Comparison of ENCODE assay signal across 12 mouse cellular contexts in genomic region chr19:45574339-45574898, GRCm38 (mm10). TPM values are rescaled to one million over a fixed set of nuclear protein-coding genes. Genes with fewer than 3 reads are reported as not detected.
DNase-seq lines count a peak whose midpoint lies in the region; ATAC-seq and TF ChIP-seq lines count a peak whose summit lies in the region.
"Had no signal": no experiment of that assay in that cellular context is flagged by ENCODE, and none has a peak within 500 bp of the region (broad histone marks: within the 10 kb centered on the region; RNA-seq: fewer than 3 reads in every experiment).

No protein-coding gene starts in this region.

- TF ChIP-seq CTCF in spleen, adult 2 months (IDR thresholded peaks at IDR 0.05; ENCODE audit: extremely low read depth, insufficient read depth, insufficient read length, insufficient replicate concordance), result no peak

- peaks cover 35% of the 10 kb centered on the region for H3K4me1 ChIP-seq in kidney, embryonic 15.5 days
- H3K4me1 ChIP-seq in spleen, adult 2 months (ENCODE audit: control insufficient read depth, insufficient read depth, insufficient read length), result peaks cover 20% of the 10 kb centered on the region
- H3K4me1 ChIP-seq in embryonic facial prominence, embryonic 12.5 days, result peaks cover 39% of the 10 kb centered on the region
- no peaks in the 10 kb centered on the region for H3K4me1 ChIP-seq in neural tube, embryonic 14.5 days (ENCODE audit: control insufficient read depth, insufficient read depth, low read length)
- peaks cover 15% of the 10 kb centered on the region for H3K4me1 ChIP-seq in midbrain, embryonic 13.5 days (replicated peaks)

- TF ChIP-seq POLR2A in spleen, adult 2 months (IDR thresholded peaks at IDR 0.05; ENCODE audit: low read depth, low read length), result no peak

- ATAC-seq in kidney, embryonic 15.5 days (replicated peaks; ENCODE audit: low FRiP score), result no peak
- no peak for ATAC-seq in embryonic facial prominence, embryonic 12.5 days (ENCODE audit: insufficient number of reproducible peaks, insufficient read depth, low FRiP score, low TSS enrichment)
- ATAC-seq in neural tube, embryonic 14.5 days (ENCODE audit: low read depth), result no peak
- no peak for ATAC-seq in midbrain, embryonic 13.5 days

- no peak overlapping the region for H3K4me3 ChIP-seq in kidney, embryonic 15.5 days (replicated peaks)
- H3K4me3 ChIP-seq in spleen, adult 2 months (ENCODE audit: extremely low read depth, insufficient read depth, insufficient read length), result no peak overlapping the region
- no peak overlapping the region for H3K4me3 ChIP-seq in embryonic facial prominence, embryonic 12.5 days
- no peak overlapping the region for H3K4me3 ChIP-seq in neural tube, embryonic 14.5 days (ENCODE audit: low read depth, low read length)
- no peak overlapping the region for H3K4me3 ChIP-seq in midbrain, embryonic 13.5 days (replicated peaks)
- H3K4me3 ChIP-seq: embryonic facial prominence, embryonic 15.5 days; heart, embryonic 12.5 days had no signal

- no peak overlapping the region for H3K9ac ChIP-seq in kidney, embryonic 15.5 days
- H3K9ac ChIP-seq in embryonic facial prominence, embryonic 12.5 days, result no peak overlapping the region
- no peak overlapping the region for H3K9ac ChIP-seq in neural tube, embryonic 14.5 days (replicated peaks; ENCODE audit: low read depth, low read length)
- no peak overlapping the region for H3K9ac ChIP-seq in midbrain, embryonic 13.5 days (replicated peaks)
- H3K9ac ChIP-seq: embryonic facial prominence, embryonic 15.5 days; heart, embryonic 12.5 days; hindbrain, embryonic 14.5 days had no signal

- no peak overlapping the region for H3K4me2 ChIP-seq in kidney, embryonic 15.5 days
- H3K4me2 ChIP-seq in embryonic facial prominence, embryonic 12.5 days (replicated peaks), result no peak overlapping the region
- no peak overlapping the region for H3K4me2 ChIP-seq in neural tube, embryonic 14.5 days (ENCODE audit: low read depth, low read length)
- H3K4me2 ChIP-seq in midbrain, embryonic 13.5 days (replicated peaks), result no peak overlapping the region
- H3K4me2 ChIP-seq: embryonic facial prominence, embryonic 15.5 days; hindbrain, embryonic 14.5 days had no signal

- H3K36me3 ChIP-seq in kidney, embryonic 15.5 days, result peaks cover 42% of the 10 kb centered on the region
- H3K36me3 ChIP-seq in spleen, adult 2 months (ENCODE audit: control insufficient read depth, insufficient read depth, low read length), result peaks cover 4% of the 10 kb centered on the region; the same call in 1 of the 2 replicates
- peaks cover 23% of the 10 kb centered on the region for H3K36me3 ChIP-seq in embryonic facial prominence, embryonic 12.5 days
- peaks cover 12% of the 10 kb centered on the region for H3K36me3 ChIP-seq in neural tube, embryonic 14.5 days (ENCODE audit: control insufficient read depth, insufficient read depth, low read length)
- peaks cover 50% of the 10 kb centered on the region for H3K36me3 ChIP-seq in midbrain, embryonic 13.5 days

- H3K9me3 ChIP-seq in kidney, embryonic 15.5 days (replicated peaks), result no peaks in the 10 kb centered on the region
- H3K9me3 ChIP-seq in embryonic facial prominence, embryonic 12.5 days, result no peaks in the 10 kb centered on the region
- no peaks in the 10 kb centered on the region for H3K9me3 ChIP-seq in neural tube, embryonic 14.5 days (ENCODE audit: control insufficient read depth, low read length)
- no peaks in the 10 kb centered on the region for H3K9me3 ChIP-seq in midbrain, embryonic 13.5 days
- H3K9me3 ChIP-seq: embryonic facial prominence, embryonic 15.5 days; heart, embryonic 12.5 days had no signal

- DNase-seq in kidney, adult 18-20 months, result no peak
- no peak for DNase-seq in spleen, adult 2 months (ENCODE audit: low read depth in 1 of 2, low spot score in 2 of 2)
- DNase-seq in spleen, adult 18-20 months, result no peak
- no peak for DNase-seq in frontal cortex, postnatal 25 days (ENCODE audit: low spot score in 2 of 2)

- 79% methylated on average over 7 of the region's 7 CpGs for WGBS in kidney, embryonic 15.5 days
- 40% methylated on average over 7 of the region's 7 CpGs for WGBS in spleen, adult 2 months
- WGBS in embryonic facial prominence, embryonic 12.5 days, result 57% methylated on average over 7 of the region's 7 CpGs
- WGBS in neural tube, embryonic 14.5 days, result 84% methylated on average over 7 of the region's 7 CpGs
- WGBS in midbrain, embryonic 13.5 days, result 79% methylated on average over 7 of the region's 7 CpGs

- H3K27ac ChIP-seq in kidney, embryonic 15.5 days, result peak overlapping the region; percentile 19; the same call in 1 of the 2 replicates
- peak overlapping the region; percentile 90 for H3K27ac ChIP-seq in spleen, adult 2 months (ENCODE audit: insufficient read depth, low read length)
- peak overlapping the region; percentile 55; the same call in 1 of the 2 replicates for H3K27ac ChIP-seq in embryonic facial prominence, embryonic 12.5 days
- peak overlapping the region; percentile 34; the same call in 1 of the 2 replicates for H3K27ac ChIP-seq in neural tube, embryonic 14.5 days (ENCODE audit: low read depth, low read length)
- no peak overlapping the region for H3K27ac ChIP-seq in midbrain, embryonic 13.5 days
- H3K27ac ChIP-seq: hindbrain, embryonic 14.5 days; kidney, postnatal 0 days had no signal

- H3K27me3 ChIP-seq in kidney, embryonic 15.5 days, result no peaks in the 10 kb centered on the region
- no peaks in the 10 kb centered on the region for H3K27me3 ChIP-seq in spleen, adult 2 months (ENCODE audit: control insufficient read depth, insufficient read depth, low read length)
- no peaks in the 10 kb centered on the region for H3K27me3 ChIP-seq in embryonic facial prominence, embryonic 12.5 days
- no peaks in the 10 kb centered on the region for H3K27me3 ChIP-seq in neural tube, embryonic 14.5 days (ENCODE audit: control insufficient read depth, insufficient read depth, low read length)
- peaks cover 95% of the 10 kb centered on the region for H3K27me3 ChIP-seq in midbrain, embryonic 13.5 days
- H3K27me3 ChIP-seq: embryonic facial prominence, embryonic 15.5 days; heart, embryonic 12.5 days had no signal

RNA-seq across cellular contexts. Expression of gene Gm17018, which starts 14.0 kb away (rescaled TPM):
- 48.9 and 53.3 TPM in 2 replicates for polyA plus RNA-seq in kidney, embryonic 15.5 days (2015; fragmentation: Nextera tagmentation; extraction: Ambion mirVana)
- 2.3 and 5.5 TPM in 2 replicates for polyA plus RNA-seq in spleen, adult 2 months (2012; rRNA removed)
- 43.3 and 43.8 TPM in 2 replicates for polyA plus RNA-seq in embryonic facial prominence, embryonic 12.5 days (2016; fragmentation: Nextera tagmentation; extraction: Ambion mirVana)
- 68.1 and 76.3 TPM in 2 replicates for polyA plus RNA-seq in neural tube, embryonic 14.5 days (2014; fragmentation: Nextera tagmentation; extraction: Ambion mirVana)
- 50.0 and 57.1 TPM in 2 replicates for polyA plus RNA-seq in midbrain, embryonic 13.5 days (2015; fragmentation: Nextera tagmentation; extraction: Ambion mirVana)

RNA-seq across cellular contexts. Expression of gene Poll, which starts 14.1 kb away (rescaled TPM):
- polyA plus RNA-seq in kidney, embryonic 15.5 days (2015; fragmentation: Nextera tagmentation; extraction: Ambion mirVana), result 18.9 and 19.9 TPM in 2 replicates
- 9.0 and 10.7 TPM in 2 replicates for polyA plus RNA-seq in spleen, adult 2 months (2012; rRNA removed)
- polyA plus RNA-seq in embryonic facial prominence, embryonic 12.5 days (2016; fragmentation: Nextera tagmentation; extraction: Ambion mirVana), result 15.6 and 17.6 TPM in 2 replicates
- polyA plus RNA-seq in neural tube, embryonic 14.5 days (2014; fragmentation: Nextera tagmentation; extraction: Ambion mirVana), result 9.2 and 11.7 TPM in 2 replicates
- 15.8 and 16.6 TPM in 2 replicates for polyA plus RNA-seq in midbrain, embryonic 13.5 days (2015; fragmentation: Nextera tagmentation; extraction: Ambion mirVana)
